Mouse (Mus musculus) 3T3-L1 (cell line): Measurements from ENCODE around the gene Gan.

Experiments used
- DNase-seq: peaks from one replicate; pipeline ENCODE4 v3.0.0-alpha.2; 2015; ENCODE audit warnings: low read depth, low spot score

The Gan gene

DNA sequence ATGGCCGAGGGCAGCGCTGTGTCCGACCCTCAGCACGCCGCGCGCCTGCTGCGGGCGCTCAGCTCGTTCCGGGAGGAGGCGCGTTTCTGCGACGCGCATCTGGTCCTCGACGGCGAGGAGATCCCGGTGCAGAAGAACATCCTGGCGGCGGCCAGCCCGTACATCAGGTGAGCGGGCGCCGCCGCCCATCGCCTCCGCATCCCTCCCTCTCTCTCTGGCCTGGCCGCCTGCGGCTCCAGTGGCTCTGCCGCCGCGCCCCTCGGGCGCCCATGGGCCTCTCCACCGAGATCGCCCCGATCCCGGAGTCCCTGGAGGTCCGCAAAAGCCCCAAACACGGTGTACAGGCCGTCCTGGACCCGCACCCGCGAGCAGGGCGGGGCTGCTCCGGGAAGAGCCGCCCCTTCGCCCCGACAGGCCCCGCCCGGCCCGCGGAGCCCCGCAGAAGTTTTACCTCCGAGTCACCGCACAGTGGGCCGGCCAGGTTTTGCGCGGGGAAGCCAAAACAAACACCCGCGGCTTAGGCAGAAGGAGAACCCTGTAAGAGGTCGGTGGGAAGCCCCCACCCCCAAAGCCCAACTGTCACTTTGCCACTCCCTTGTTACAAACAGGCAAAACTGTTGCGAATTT is at the start of gene Gan:
Gene Gan (plus strand): TSS at position 1 of the 627 bp plus-strand sequence.
- DNase-seq = peak; percentile 51

DNA sequence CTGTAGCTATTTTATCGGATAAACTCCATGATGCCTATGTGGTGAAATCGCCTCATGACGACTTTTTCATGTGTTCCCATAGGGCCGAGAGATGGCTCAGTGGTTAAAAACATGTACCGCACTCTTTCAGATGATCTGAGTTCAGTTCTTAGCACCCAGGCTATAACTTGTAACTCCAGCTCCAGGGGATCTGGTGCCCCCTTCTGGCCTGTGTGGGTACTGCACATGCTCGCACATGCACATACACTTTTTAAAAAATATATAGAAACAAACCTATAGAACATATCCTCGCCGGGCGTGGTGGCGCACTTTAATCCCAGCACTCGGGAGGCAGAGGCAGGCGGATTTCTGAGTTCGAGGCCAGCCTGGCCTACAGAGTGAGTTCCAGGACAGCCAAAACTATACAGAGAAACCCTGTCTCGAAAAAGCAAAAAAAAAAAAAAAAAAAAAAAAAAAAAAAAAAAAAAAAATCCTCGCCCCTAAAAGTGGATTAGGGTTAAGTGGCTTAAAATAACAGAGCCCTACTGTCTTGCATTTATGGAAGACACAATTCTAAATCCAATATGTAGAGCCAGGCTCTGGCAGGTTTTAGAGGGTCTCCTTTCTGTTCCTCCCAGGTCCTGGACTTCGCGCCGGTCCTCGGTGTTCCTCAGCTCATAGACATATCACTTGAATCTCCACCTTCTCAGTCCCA is 48.8 kb upstream of the Gan start:
- no peak for DNase-seq

DNA sequence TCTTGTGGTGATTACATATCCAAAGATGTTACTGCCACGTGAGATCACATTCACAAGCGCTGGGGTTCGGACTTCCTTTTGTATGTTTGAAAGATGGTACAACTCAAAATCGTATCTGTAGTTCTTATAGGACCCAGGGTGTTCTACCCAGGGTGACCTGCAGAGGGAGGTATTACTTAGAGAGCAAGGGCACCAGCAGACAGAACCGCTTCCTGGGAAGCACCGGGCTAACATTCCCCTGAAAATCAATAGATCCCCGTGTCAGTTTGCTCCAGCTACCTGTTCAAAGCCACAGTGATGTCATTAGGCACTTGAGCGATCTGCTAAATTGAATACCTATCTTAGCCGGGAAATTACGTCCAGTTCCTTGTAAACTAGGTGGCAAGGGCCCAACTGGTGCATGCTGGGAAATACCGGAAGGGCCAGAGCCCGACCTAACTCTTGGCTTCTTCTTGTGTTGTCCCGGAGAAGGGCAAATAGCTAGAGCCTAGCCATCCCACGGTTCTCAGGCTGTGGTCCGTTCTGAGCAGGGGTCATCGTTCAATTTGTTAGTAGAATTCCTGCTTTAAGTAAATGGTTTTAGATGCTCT is 48.0 kb upstream of the Gan start:
- peak; percentile 48 for DNase-seq

DNA sequence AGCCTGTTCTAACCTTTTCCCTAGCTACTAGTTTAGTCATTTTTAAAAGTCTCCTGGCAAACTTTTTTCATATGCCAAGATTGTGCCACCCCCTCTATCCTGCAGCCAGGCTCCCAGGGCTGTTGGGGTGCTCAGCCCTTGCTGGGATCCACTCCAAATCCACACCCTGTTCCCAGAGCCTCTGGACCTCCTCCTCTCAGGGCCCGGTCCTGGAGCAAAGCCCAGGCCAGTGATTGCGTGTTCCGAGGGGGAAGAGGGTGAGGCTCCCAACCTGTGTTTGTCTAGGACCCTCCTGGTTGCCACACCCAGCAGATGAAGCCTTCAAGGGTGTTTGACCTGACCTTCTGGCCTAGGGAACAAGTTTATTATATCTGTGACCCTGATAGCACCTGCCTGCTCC is 46.3 kb upstream of the Gan start:
- DNase-seq = no peak

DNA sequence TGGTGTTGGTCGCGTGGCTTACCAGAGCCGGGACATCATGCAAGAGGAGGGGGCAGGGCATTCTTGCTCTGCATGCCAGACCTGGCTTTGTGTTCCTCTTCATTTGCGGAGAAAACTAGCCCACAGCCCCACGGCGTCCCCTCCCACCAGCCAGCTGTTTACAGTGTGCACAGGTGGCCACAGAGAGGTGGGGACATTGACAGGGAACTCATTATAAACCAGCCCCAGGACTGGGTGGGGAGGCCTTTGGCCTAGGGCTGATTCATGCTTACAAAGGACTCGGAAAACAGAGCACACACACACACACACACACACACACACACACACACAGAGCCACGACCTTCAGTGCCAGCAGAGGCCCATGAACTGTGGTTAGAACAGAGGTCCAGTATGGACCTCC is 45.7 kb upstream of the Gan start:
- no peak for DNase-seq

DNA sequence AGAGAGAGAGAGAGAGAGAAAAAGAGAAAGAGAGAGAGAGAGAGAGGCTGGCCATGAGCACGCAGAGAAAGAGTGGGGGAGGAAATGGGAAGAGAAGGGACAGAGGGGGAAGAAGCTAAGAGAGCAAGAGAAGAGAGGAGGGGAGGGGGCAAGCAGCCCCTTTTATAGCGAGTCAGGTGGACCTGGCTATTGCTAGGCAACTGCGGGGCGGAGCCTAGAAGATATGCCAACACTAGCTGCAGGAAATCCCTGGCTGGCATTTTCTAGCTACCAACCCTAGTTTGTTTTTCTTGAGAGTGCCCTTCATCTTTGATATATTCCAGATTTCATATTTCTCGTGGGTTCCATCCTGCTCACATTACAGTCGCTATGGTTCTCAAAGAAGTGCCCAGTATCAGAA is 42.8 kb upstream of the Gan start:
- no peak for DNase-seq

DNA sequence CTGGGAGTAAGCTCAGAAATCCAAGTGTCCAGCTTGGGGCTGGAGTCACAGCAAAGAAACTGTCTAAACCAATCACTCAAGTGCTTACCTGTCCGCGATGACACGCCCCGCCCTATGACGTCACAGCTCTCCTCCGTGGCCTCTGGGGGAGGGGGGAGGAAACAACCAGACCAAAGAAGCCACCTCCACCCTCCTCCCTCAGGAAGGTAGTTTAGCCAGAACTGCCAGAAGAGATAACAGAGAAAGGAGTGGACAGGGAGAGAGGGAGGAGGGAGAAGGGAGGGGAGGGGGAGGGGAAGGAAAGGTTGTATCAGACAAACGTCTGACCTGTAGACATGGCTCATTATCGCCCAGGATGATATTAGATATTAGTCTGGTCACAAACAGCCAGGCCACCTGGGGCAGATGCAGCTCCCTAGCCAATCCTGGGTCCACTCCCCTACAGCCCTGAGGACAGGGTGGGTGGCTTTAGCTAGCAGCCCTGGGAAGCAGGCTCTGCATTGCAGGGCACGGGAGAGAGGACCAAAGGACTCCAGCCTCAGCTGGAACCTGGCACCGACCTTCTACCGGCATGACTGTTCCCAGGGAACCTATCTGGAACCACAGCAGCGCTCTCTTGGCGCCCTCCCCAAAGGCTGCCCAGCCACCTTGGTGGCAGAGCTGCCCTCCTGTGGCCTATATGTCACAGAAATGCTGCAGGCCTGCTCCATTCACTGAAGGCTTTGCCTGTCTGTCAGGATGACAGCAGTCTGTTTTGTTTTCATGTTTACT is 42.1 kb upstream of the Gan start:
- no peak for DNase-seq

DNA sequence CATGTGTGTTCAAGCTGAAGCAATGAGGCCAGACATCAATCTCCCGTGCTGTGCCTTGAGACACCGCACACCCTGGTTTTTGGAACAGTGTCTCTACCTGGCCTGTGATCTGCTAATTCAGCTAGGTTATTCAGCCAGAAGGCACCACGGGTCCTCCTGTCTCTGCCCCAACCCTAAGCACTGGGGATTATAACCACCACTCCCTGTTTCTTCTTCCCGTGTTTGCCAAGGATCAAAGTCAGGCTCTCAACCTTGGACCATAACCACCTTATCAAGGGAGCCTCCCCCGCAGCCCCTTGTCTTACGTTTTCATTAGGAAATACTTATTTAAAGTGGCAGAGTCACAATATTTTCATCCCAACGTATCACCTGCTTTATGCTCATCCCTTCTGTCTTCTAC is 41.4 kb upstream of the Gan start:
- DNase-seq = no peak

DNA sequence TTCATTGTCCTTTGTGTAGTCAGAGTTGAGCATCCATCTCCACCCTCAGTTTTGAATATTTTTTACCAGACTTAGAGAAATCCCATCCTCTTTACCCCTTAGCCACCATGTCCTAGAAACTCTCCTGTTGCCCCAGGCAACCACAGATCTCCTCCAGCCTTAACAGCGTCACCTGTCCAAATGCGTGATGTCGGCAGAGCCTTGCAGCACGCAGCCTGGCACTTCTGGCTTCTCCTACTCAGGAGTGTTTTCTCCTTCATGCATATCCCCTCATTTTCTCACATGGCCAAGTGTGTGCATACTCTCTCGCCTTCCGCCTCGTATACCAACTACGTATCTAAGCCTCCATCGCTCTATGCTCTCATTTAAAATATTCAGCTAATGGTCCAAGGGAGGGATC is 39.5 kb upstream of the Gan start:
- DNase-seq = no peak

DNA sequence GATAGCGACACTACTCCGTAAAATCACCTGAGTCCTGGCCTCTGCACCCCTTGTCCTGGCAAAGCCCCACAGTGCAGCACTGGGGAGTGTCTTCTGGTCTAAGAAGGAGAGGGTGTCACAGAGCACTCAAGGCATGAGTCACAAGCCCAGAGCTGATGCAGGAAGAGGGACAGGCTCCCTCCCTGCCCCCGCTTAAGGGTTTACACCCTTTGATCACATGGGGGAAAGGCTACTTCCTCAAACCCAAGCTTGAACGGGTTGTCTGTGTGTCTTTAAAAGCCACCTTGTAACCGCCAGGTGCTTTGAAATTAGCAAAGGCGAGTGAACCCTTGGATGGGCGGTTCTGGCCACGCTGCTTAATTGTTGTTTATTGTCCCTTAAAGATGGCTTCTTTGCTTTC is 36.7 kb upstream of the Gan start:
- DNase-seq = peak; percentile 39

DNA sequence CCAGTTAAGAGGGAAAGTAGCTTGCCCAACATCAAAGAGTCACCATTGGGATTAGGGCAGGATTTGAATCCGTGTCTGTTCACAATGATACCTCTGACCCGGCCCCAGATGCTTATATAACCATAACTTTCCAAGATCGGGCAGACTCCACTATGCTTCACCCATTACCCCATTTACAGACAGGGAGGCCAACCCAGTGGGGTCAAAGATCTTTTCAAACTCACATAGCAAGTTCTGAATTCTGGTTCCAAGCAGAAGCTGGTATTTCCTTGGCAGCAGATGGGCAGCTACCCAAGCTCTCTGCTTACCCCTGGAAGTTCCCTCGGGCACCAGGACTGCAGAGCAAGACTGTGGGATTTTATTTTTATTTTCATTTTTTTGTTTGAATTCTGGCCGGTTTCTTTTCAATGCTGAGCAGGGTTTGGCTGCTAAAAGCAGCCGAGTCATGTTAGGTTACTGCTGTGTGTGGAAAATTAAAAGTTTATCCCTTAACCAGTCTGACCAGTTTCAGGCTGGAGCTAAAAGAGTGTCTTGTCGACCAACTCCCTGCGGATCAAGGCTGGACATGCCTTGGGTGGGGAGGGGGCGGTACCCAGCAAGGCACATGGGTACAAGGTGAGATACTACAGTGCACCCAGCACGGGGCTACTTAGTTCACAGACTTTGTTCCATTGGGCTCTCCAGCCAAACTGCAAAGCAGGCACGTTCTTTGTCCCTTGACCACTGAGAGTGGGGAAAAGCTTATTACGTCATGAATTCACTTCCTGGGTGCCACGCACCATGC is 33.9 kb upstream of the Gan start:
- no peak for DNase-seq

DNA sequence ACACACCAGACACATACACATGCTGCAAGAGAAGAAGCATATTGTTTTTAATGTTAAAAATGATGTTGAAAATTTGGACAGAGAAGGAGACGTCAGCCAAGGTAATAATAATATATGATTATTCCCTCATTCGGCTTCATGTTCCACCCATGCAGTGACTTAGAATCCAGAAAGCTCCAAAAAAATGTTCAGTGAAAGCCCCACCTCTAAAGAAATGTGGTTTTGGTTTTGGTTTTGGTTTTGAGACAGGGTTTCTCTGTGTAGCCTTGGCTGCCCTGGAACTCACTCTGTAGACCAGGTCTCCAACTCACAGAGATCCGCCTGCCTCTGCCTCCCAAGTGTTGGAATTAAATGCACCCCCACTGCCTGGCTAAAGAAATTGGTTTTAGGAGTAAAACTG is 32.1 kb upstream of the Gan start:
- DNase-seq = no peak

DNA sequence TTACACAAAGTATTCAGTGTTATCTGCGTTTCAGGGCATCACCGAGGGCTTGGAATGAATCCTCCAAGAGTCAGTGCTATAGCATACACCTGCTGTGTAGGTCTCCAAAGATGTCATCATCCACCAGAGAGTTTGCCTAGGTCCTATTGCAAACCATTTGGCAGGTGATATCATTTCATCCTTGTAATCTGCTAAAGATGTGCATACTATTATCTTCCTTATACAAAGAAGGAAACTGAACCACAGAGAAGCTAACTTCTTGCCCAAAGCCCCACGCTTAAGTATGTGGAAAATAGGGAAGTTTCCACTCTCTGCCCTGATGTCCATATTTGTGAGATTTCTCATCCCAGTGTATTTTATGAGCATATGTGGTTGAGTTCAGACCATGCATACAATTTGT is 31.5 kb upstream of the Gan start:
- no peak for DNase-seq

DNA sequence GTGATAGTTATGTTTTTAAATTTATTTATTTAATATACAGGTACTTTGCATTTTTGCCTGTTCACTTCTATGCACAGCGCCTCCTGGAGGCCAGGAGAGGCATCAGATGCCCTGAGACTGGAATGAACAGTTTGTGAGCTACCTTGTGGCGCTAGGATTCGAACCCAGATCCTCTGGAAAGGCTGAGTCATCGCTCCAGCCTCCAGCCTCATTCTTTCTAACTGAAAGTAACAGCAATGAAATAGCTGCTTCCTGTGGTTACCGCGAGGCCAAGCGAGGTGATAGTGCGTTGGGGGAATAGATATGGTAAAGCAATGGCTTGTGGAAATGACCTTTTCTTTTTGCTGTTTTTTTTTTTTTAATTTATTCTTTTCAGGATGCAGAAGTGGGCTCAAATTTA is 30.9 kb upstream of the Gan start:
- DNase-seq = no peak

DNA sequence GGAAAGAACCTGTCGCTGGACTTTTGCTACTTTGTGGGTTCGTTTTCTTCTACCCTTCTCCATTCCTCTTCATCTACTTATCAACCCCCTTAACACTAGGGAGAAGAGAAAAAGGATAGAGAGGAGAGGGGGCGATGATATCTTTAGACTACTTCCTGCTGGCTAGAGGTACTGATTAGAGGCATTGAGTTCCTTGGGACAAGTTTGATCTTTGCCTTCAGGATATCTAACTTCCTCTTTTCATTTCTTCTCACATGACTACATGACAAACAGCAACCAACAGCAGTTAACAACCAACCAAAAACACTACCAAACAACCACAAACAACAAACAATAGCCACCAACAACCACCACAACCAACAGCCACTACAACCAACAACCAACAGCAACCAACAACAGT is 24.2 kb upstream of the Gan start:
- DNase-seq = no peak

DNA sequence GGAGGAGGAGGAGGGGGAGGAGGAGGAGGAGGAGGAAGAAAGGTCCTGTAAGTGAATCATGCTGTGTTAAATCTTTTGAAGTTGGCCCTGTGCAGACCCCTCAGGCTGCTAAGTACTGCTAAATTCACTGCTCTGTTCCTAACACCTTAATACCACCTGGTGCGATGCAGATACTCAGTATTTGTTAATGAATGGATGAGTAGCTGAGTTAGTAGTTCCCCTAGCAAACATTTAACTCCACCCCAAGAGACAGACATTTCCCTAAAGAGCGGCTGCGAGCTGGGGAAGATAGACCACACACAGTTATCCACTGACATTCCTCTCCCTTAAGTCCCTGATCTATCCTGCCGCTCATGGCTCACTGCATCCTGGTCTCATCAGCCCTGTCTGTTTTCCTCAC is 21.6 kb upstream of the Gan start:
- DNase-seq = no peak

DNA sequence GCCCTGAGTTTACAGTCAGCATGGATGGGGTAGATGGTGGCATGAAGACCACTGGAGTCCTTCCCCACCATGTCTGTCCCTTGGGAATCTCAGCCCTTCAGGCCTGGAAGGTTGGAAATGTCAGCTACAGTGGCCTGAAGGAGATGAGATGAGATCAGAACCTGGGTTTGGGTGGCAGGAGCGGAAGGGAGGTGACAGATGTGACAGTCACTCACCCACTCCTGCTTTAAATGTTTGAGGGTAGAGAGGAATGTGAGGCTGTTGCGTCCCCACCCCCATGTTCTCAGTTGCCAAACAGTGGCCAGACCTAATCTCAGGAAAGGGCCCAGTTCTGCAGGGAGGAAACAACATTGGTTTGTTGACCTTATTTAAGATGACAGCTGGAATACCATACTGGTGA is 21.2 kb upstream of the Gan start:
- no peak for DNase-seq

DNA sequence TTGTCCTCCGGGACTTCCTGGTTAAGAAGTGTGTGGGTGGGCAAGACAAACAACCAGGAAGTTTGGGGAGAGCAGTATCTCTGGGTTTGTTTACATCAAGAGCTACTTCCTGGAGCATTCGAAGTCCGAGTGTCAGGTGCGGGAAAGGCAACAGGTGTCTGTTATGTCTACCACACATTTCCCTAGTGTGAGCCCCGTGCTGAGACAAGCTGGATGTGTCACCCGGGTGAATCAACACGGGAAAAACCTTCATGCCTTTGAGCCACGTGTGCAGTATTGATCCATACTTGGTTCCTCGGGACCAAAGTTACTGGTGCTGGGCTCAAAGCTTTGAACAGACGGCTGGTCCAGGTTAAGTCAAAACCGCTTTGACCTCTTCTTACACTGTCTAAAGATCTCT is 20.6 kb upstream of the Gan start:
- no peak for DNase-seq

DNA sequence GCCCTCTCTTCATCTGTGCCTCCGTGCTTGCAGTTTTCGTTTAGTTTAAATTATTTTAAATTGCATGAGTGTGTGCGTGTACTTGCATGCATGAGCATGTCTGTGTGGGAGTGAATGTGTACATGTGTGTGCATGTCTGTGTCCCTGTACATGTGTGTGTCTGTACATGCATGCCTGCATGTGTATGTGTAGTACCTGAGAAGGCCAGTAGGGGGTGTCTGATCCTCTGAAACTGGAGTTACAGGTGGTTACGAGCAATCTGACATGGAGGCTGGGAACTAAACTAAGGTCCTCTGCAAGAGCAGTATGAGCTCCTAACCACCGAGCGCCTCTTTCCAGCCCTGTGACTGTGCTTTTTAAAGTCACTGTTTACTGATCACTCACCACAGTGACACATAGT is 9.4 kb upstream of the Gan start:
- no peak for DNase-seq

DNA sequence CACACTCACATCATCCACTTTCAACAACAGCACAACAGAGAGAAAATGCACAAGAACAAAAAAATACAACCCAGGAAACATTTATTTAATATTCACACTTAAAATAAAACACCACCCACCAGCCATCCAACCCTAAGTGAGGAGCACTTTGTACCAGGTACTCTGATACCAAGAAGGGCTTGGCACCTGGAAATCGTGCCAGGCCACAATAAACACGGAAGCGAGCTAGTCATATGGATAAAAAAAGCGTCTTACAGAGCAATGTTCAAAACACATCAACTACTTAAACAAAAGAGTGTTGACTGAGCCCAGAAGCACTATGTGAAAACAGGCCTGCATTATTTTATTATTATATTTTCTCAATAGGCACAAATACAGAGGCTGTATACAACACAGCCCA is 1.8 kb upstream of the Gan start:
- DNase-seq = no peak

DNA sequence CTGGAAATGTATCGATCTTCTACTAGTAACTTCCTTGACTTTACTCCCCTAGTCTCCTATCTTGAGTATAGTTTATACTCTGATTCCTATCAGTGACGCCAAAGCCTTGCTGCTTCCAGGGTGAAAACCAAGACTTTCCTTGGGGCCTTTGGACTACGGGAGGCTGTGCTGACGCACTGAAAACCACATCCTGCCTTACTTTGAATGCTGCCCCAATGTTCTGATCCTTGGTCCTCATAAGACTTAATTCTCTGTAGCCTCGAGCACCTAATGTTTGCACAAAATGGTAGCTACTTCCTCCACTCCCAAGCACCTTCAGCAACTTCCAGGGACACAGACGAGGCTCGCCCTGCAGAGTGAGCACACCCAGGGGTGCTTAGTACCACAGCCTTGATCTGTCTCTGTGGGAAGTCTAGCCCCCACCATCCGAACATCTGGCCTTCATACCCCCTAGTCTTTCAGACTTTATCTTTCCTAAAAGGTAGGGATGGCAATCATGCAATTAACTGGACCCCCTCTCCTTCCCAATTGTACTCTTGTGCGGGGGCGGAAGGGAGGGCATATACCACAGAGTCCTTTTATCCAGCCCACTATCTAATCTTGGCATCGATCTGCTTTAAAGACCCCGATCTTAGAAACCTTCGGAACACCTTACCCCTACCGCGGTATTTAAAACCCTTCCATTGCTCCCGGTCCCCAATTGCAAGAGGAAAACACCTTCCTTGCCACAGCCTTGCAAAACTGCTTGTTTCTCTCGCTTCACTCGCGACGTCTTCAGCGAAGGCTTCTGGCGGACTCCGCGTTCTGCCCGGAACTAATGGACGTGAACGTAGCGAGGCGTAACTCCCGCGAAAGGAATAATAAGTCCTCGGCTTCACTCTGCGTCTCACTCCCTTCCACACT is 818 bp upstream of the Gan start:
- peak; percentile 47 for DNase-seq
